Mouse (Mus musculus): ENCODE data around the gene Rbfox1.

DNA sequence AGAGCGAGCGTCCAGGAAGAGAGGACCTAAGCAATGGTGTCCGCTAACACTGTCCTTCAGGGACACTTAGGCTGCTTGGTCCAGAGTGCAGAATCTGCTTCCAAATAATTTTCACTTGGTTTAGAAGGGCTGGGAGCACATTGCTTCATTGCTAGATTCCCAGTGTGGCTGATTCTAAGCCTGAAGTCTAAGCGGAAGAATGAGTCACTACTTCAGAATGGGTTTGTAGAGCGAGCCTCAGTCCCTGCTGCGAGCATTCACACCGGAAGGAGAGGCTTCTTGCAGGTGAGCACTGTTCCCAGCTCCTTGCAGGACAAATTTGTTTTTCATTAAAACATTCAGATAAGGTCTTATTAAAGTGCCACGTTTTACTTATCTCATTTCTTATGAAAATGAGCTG is 1151.8 kb downstream of the Rbfox1 start:
- TF ChIP-seq TAL1 (conservative IDR thresholded peaks at IDR 0.05; ENCODE audit: low read depth, low read length), result no peak
- TF ChIP-seq CTCF (IDR thresholded peaks at IDR 0.05; ENCODE audit: low read depth, low read length), result no peak
- TF ChIP-seq GATA1 (IDR thresholded peaks at IDR 0.05; ENCODE audit: borderline replicate concordance, low read length), result no peak
- TF ChIP-seq POLR2AphosphoS5 (IDR thresholded peaks at IDR 0.05; ENCODE audit: insufficient replicate concordance, low read depth, low read length), result no peak
- no peak for TF ChIP-seq GATA2 (IDR thresholded peaks at IDR 0.05; ENCODE audit: borderline replicate concordance, low read depth, low read length)
